ENCODE assay signal across 26 mouse cellular contexts in genomic region chr17:79897666-79898065, GRCm38 (mm10). TPM values are rescaled to one million over a fixed set of nuclear protein-coding genes. Genes with fewer than 3 reads are reported as not detected.
DNase-seq lines count a peak whose midpoint lies in the region; ATAC-seq and TF ChIP-seq lines count a peak whose summit lies in the region.
"Had no signal": no experiment of that assay in that cellular context is flagged by ENCODE, and none has a peak within 500 bp of the region (broad histone marks: within the 10 kb centered on the region; RNA-seq: fewer than 3 reads in every experiment).

No protein-coding gene starts in this region.

- H3K27ac ChIP-seq in ES-Bruce4 (ENCODE audit: insufficient read depth, low read length) (0 out of 2 replicates have a peak overlapping the region, but pooled peaks have one; percentile 31), MEL (ENCODE audit: control insufficient read depth, low read depth, low read length) (0 out of 2 replicates have a peak overlapping the region, but pooled peaks have one; percentile 1)
- H3K27ac ChIP-seq in forebrain, embryonic 10.5 days: no peak overlapping the region
- H3K27ac ChIP-seq in liver, postnatal 0 days (ENCODE audit: low read depth): no peak overlapping the region
- H3K27ac ChIP-seq: embryonic facial prominence, embryonic 13.5 days; embryonic facial prominence, embryonic 15.5 days; forebrain, embryonic 12.5 days had no signal

- DNase-seq in MEL (ENCODE audit: low read depth, low spot score): peak; percentile 60
- peak; percentile 22 for DNase-seq in ZHBTc4 (ENCODE audit: low read depth, low spot score)
- DNase-seq in forebrain, embryonic 10.5 days (ENCODE audit: extremely low spot score, low spot score): no peak
- no peak for DNase-seq in thymus, postnatal 4 days
- no peak for DNase-seq in right cerebral cortex, postnatal 4 days
- DNase-seq in liver, postnatal 0 days: no peak
- DNase-seq: adrenal gland, adult 2 months; adrenal gland, postnatal 10 days; adrenal gland, postnatal 25 days; B cell, adult 2 months; cerebellum, adult 11 months; cerebellum, adult 18-20 months; cerebellum, adult 8-10 months; cerebellum, adult 9-11 months; cerebellum, postnatal 14 days; cerebellum, postnatal 36 days; embryo, embryonic 11 days had no signal

- H3K4me1 ChIP-seq in ES-Bruce4 (ENCODE audit: control insufficient read depth, insufficient read depth, low read length) (peaks cover 2% of the 10 kb centered on the region), MEL (ENCODE audit: control insufficient read depth in 1 of 2, insufficient read depth in 2 of 2, low read length in 2 of 2) (peaks cover 10 to 33% of the 10 kb centered on the region in 2 experiments)
- H3K4me1 ChIP-seq in forebrain, embryonic 10.5 days: peaks cover 28% of the 10 kb centered on the region
- H3K4me1 ChIP-seq in liver, postnatal 0 days (ENCODE audit: insufficient read depth): peaks cover 20% of the 10 kb centered on the region

- TF ChIP-seq RAD21 in MEL (IDR thresholded peaks at IDR 0.05; ENCODE audit: low read depth, low read length): no peak

- no peaks in the 10 kb centered on the region for H3K36me3 ChIP-seq in ES-Bruce4 (ENCODE audit: control insufficient read depth, insufficient read depth, low read length, poor library complexity, severe bottlenecking)
- H3K36me3 ChIP-seq in MEL (ENCODE audit: control insufficient read depth in 1 of 2, insufficient read depth in 2 of 2, low read length in 2 of 2): peaks cover 0 to 33% of the 10 kb centered on the region in 2 experiments; a peak in 2 of 4 replicates
- no peaks in the 10 kb centered on the region for H3K36me3 ChIP-seq in myocyte (ENCODE audit: control insufficient read depth, insufficient read depth)
- no peaks in the 10 kb centered on the region for H3K36me3 ChIP-seq in forebrain, embryonic 10.5 days (replicated peaks)
- H3K36me3 ChIP-seq in liver, postnatal 0 days (replicated peaks; ENCODE audit: insufficient read depth, low read length): no peaks in the 10 kb centered on the region
- H3K36me3 ChIP-seq: embryonic facial prominence, embryonic 13.5 days; embryonic facial prominence, embryonic 15.5 days; forebrain, embryonic 12.5 days had no signal

- H3K27me3 ChIP-seq in ES-Bruce4 (ENCODE audit: control insufficient read depth, insufficient read depth, low read length, poor library complexity, severe bottlenecking): no peaks in the 10 kb centered on the region
- no peaks in the 10 kb centered on the region for H3K27me3 ChIP-seq in MEL (ENCODE audit: control insufficient read depth in 1 of 2, insufficient read depth in 2 of 2, low read length in 2 of 2)
- no peaks in the 10 kb centered on the region for H3K27me3 ChIP-seq in myocyte (ENCODE audit: control insufficient read depth, insufficient read depth, insufficient read length)
- H3K27me3 ChIP-seq in forebrain, embryonic 10.5 days (ENCODE audit: poor library complexity, severe bottlenecking): peaks cover 31% of the 10 kb centered on the region
- H3K27me3 ChIP-seq in liver, postnatal 0 days (ENCODE audit: insufficient read depth, low read length): peaks cover 12% of the 10 kb centered on the region; the same call in 1 of the 2 replicates

- no peak for TF ChIP-seq EP300 in ES-Bruce4 (IDR thresholded peaks at IDR 0.05; ENCODE audit: insufficient read depth, low read depth, low read length)
- peak in 1 of 2 experiments; percentile 28; a peak in 2 of 4 replicates for TF ChIP-seq EP300 in MEL (IDR thresholded peaks at IDR 0.05; ENCODE audit: low read depth in 1 of 2, low read length in 2 of 2)
- TF ChIP-seq EP300 in liver, postnatal 0 days (IDR thresholded peaks at IDR 0.05; ENCODE audit: low read depth): no peak

- H3K79me2 ChIP-seq in MEL (ENCODE audit: control insufficient read depth, insufficient read depth, low read length, poor library complexity): peaks cover 30% of the 10 kb centered on the region
- H3K79me2 ChIP-seq in myocyte (ENCODE audit: control insufficient read depth, insufficient read depth): peaks cover 25% of the 10 kb centered on the region

- 78% methylated on average over 3 of the region's 3 CpGs for WGBS in forebrain, embryonic 10.5 days
- 63% methylated on average over 3 of the region's 3 CpGs for WGBS in liver, postnatal 0 days (ENCODE audit: insufficient replicate concordance)

- H3K4me3 ChIP-seq in ES-Bruce4 (ENCODE audit: low read depth, low read length) (no peak overlapping the region), MEL (ENCODE audit: control insufficient read depth in 1 of 2, insufficient read depth in 1 of 2, low read depth in 2 of 2, low read length in 2 of 2) (peak overlapping the region in 1 of 2 experiments; percentile 54; a peak in 2 of 4 replicates), myocyte (no peak overlapping the region)
- no peak overlapping the region for H3K4me3 ChIP-seq in forebrain, embryonic 10.5 days
- no peak overlapping the region for H3K4me3 ChIP-seq in liver, postnatal 0 days (ENCODE audit: low read depth, low read length)
- H3K4me3 ChIP-seq: embryonic facial prominence, embryonic 13.5 days; embryonic facial prominence, embryonic 15.5 days; forebrain, embryonic 12.5 days had no signal

- ATAC-seq in liver, postnatal 0 days: no peak
- ATAC-seq: CD4-positive, CD25-positive, alpha-beta regulatory T cell, adult 4 months; forebrain, embryonic 14.5 days; forebrain, embryonic 16.5 days had no signal

- H3K9ac ChIP-seq in ES-Bruce4 (ENCODE audit: low read depth, poor library complexity, severe bottlenecking) (no peak overlapping the region), MEL (ENCODE audit: control insufficient read depth, low read depth, low read length, poor library complexity, severe bottlenecking) (no peak overlapping the region; the same call in 1 of the 2 replicates)
- no peak overlapping the region for H3K9ac ChIP-seq in liver, postnatal 0 days (replicated peaks)
- H3K9ac ChIP-seq: embryonic facial prominence, embryonic 13.5 days; embryonic facial prominence, embryonic 15.5 days; forebrain, embryonic 12.5 days had no signal

- no peaks in the 10 kb centered on the region for H3K9me3 ChIP-seq in ES-Bruce4 (replicated peaks; ENCODE audit: control insufficient read depth, insufficient read depth, low read length, poor library complexity, severe bottlenecking)
- H3K9me3 ChIP-seq in MEL (replicated peaks; ENCODE audit: insufficient read depth, low read length): no peaks in the 10 kb centered on the region
- H3K9me3 ChIP-seq in forebrain, embryonic 10.5 days: no peaks in the 10 kb centered on the region
- H3K9me3 ChIP-seq in liver, postnatal 0 days (ENCODE audit: low read length): no peaks in the 10 kb centered on the region
- H3K9me3 ChIP-seq: embryonic facial prominence, embryonic 13.5 days; embryonic facial prominence, embryonic 15.5 days; forebrain, embryonic 12.5 days; G1E had no signal

- H3K4me2 ChIP-seq in myocyte (ENCODE audit: low read depth): peak overlapping the region; percentile 49
- H3K4me2 ChIP-seq in liver, postnatal 0 days (ENCODE audit: low read depth, low read length): no peak overlapping the region
- H3K4me2 ChIP-seq: embryonic facial prominence, embryonic 13.5 days; embryonic facial prominence, embryonic 15.5 days; forebrain, embryonic 12.5 days had no signal

- no peak for TF ChIP-seq POLR2A in ES-Bruce4 (IDR thresholded peaks at IDR 0.05; ENCODE audit: insufficient read depth, low read length)
- no peak for TF ChIP-seq POLR2A in MEL (IDR thresholded peaks at IDR 0.05; ENCODE audit: control insufficient read depth in 1 of 2, insufficient read depth in 1 of 2, low read depth in 1 of 2, low read length in 2 of 2, poor library complexity in 1 of 2)
- no peak for TF ChIP-seq POLR2A in myocyte (IDR thresholded peaks at IDR 0.05; ENCODE audit: insufficient read length, low read depth)

- H3ac ChIP-seq in myocyte (ENCODE audit: control insufficient read depth, insufficient read length): no peak overlapping the region

- TF ChIP-seq CTCF in ES-Bruce4 (IDR thresholded peaks at IDR 0.05; ENCODE audit: low read depth, low read length): no peak
- no peak for TF ChIP-seq CTCF in MEL (IDR thresholded peaks at IDR 0.05 in 2 of 3, conservative IDR thresholded peaks at IDR 0.05 in 1 of 3; ENCODE audit: control insufficient read depth in 1 of 3, insufficient read depth in 1 of 3, low read depth in 2 of 3, low read length in 3 of 3, poor library complexity in 1 of 3, severe bottlenecking in 1 of 3)
- no peak for TF ChIP-seq CTCF in liver, postnatal 0 days (IDR thresholded peaks at IDR 0.05; ENCODE audit: low read depth)

TF ChIP-seq in MEL, 35 proteins besides CTCF, POLR2A, EP300 and RAD21 (continues in another document):
- no peak for TF ChIP-seq TAL1 (IDR thresholded peaks at IDR 0.05; ENCODE audit: low read length)
- no peak for TF ChIP-seq MXI1 (IDR thresholded peaks at IDR 0.05; ENCODE audit: low read depth, low read length)
- TF ChIP-seq HCFC1 (IDR thresholded peaks at IDR 0.05; ENCODE audit: low read depth, low read length): no peak
- no peak for TF ChIP-seq TCF12 (IDR thresholded peaks at IDR 0.05; ENCODE audit: low read depth, low read length)
- TF ChIP-seq USF1 (IDR thresholded peaks at IDR 0.05; ENCODE audit: low read depth, low read length): no peak
- TF ChIP-seq KAT2A (conservative IDR thresholded peaks at IDR 0.05; ENCODE audit: low read depth, low read length): no peak
- TF ChIP-seq CHD2 (IDR thresholded peaks at IDR 0.05; ENCODE audit: low read length): no peak
- no peak for TF ChIP-seq ZC3H11A (IDR thresholded peaks at IDR 0.05; ENCODE audit: low read depth, low read length)
- no peak for TF ChIP-seq MAX (IDR thresholded peaks at IDR 0.05; ENCODE audit: low read length)

TF ChIP-seq in myocyte, 11 proteins besides CTCF, POLR2A, EP300 and RAD21:
- no peak for TF ChIP-seq MYOG (IDR thresholded peaks at IDR 0.05; ENCODE audit: control insufficient read depth in 1 of 3, insufficient read depth in 1 of 3, insufficient read length in 2 of 3, low read depth in 2 of 3)
- no peak for TF ChIP-seq E2F4 (IDR thresholded peaks at IDR 0.05; ENCODE audit: insufficient read depth)
- TF ChIP-seq USF1 (IDR thresholded peaks at IDR 0.05; ENCODE audit: low read depth): no peak
- no peak for TF ChIP-seq CEBPB (IDR thresholded peaks at IDR 0.05; ENCODE audit: insufficient read depth, poor library complexity, severe bottlenecking)

RNA-seq across cellular contexts. Expression of gene Atl2, which starts 1.7 kb away (rescaled TPM):
- polyA plus RNA-seq in ES-Bruce4 (2011; ENCODE audit: insufficient read depth, insufficient read length, low read depth, missing spikeins) (86.2 and 91.1 TPM in 2 replicates), MEL (2012; ENCODE audit: insufficient read depth in 1 of 2, insufficient read length in 2 of 2, low read depth in 1 of 2, low replicate concordance in 2 of 2, missing spikeins in 1 of 2) (100 to 1,000 TPM in 1 of 2 experiments, 10 to 100 TPM in 1; 43.3 to 118 TPM), myocyte (2012; fragmentation: generic; extraction: Trizol) (13.9 TPM)
- total RNA-seq in MEL (2012; rRNA removed): 28.9 and 29.5 TPM in 2 replicates
- 38.9 and 39.8 TPM in 2 replicates for polyA plus RNA-seq in forebrain, embryonic 10.5 days (2016; fragmentation: Nextera tagmentation; extraction: Ambion mirVana)
- polyA plus RNA-seq in liver, postnatal 0 days (2015; fragmentation: Nextera tagmentation; extraction: Ambion mirVana): 40.8 and 41.2 TPM in 2 replicates

Comparison
In these comparisons a context has a peak if more than half of its experiments do, and no peak if none do; other contexts are left out.
1. H3K27ac ChIP-seq: peak in ES-Bruce4 (single experiment) and MEL (single experiment); none in forebrain, embryonic 10.5 days (single experiment) and liver, postnatal 0 days (single experiment).
2. DNase-seq: peak in MEL (single experiment) and ZHBTc4 (single experiment); none in forebrain, embryonic 10.5 days (single experiment), thymus, postnatal 4 days (single experiment), right cerebral cortex, postnatal 4 days (single experiment) and liver, postnatal 0 days (single experiment).